Mouse (Mus musculus) telencephalon, adult 2 months (tissue): ENCODE measurements around the gene Sugp1.
A peak's percentile ranks its signal among the peaks of the same experiment; 100 is the strongest.
"Not testable (repeated sequence)": the region's sequence is repeated elsewhere in the genome, so short reads cannot be mapped to it uniquely, and the experiment has no call there.

Experiments
- DNase-seq: peaks from one replicate; pipeline ENCODE4 v3.0.0-alpha.2; 2011; ENCODE audit warnings: low read depth, low spot score

Gene Sugp1

GRCm38 (mm10) chr8:70042583-70043455, at the start of gene Sugp1, which contains the start of gene Mau2:
Sugp1 (plus strand) TSS chr8:70042813.
Mau2 (minus strand) TSS chr8:70042734.
- peak; percentile 97 for DNase-seq

- no peak for DNase-seq
These were observed 47.2 kb upstream of the Sugp1 start for GRCm38 (mm10) chr8:69995422-69995775.

- DNase-seq: peak; percentile 99
These were observed 46.6 kb upstream of the Sugp1 start, which contains the start of gene Gatad2a for GRCm38 (mm10) chr8:69995776-69996588. Gatad2a (minus strand) TSS chr8:69996384.

- no peak for DNase-seq
These were observed 45.9 kb upstream of the Sugp1 start for GRCm38 (mm10) chr8:69996589-69997285.

GRCm38 (mm10) chr8:69998706-69999105, 43.9 kb upstream of the Sugp1 start:
- DNase-seq: no peak

- DNase-seq: no peak
These were observed 43.4 kb upstream of the Sugp1 start for GRCm38 (mm10) chr8:69999236-69999635.

- DNase-seq: no peak
These were observed 42.4 kb upstream of the Sugp1 start for GRCm38 (mm10) chr8:70000226-70000625.

- no peak for DNase-seq
These were observed 41.3 kb upstream of the Sugp1 start for GRCm38 (mm10) chr8:70001176-70001891.

- DNase-seq: not testable (repeated sequence)
These were observed 40.8 kb upstream of the Sugp1 start for GRCm38 (mm10) chr8:70001892-70002191.

GRCm38 (mm10) chr8:70003204-70003657, 39.4 kb upstream of the Sugp1 start:
- DNase-seq: no peak

- DNase-seq: no peak
These were observed 38.3 kb upstream of the Sugp1 start for GRCm38 (mm10) chr8:70004345-70004744.

- DNase-seq: no peak
These were observed 37.4 kb upstream of the Sugp1 start for GRCm38 (mm10) chr8:70005178-70005577.

GRCm38 (mm10) chr8:70010796-70011195, 31.8 kb upstream of the Sugp1 start:
- DNase-seq: not testable (repeated sequence)

GRCm38 (mm10) chr8:70012350-70012749, 30.3 kb upstream of the Sugp1 start:
- DNase-seq: no peak

GRCm38 (mm10) chr8:70012763-70013162, 29.9 kb upstream of the Sugp1 start:
- no peak for DNase-seq

GRCm38 (mm10) chr8:70015017-70015416, 27.6 kb upstream of the Sugp1 start:
- no peak for DNase-seq

GRCm38 (mm10) chr8:70023596-70023995, 19.0 kb upstream of the Sugp1 start:
- DNase-seq: peak; percentile 31

GRCm38 (mm10) chr8:70026151-70026550, 16.5 kb upstream of the Sugp1 start:
- DNase-seq: no peak

GRCm38 (mm10) chr8:70030255-70030654, 12.4 kb upstream of the Sugp1 start:
- DNase-seq: no peak

GRCm38 (mm10) chr8:70037994-70038393, 4.6 kb upstream of the Sugp1 start:
- DNase-seq: no peak

GRCm38 (mm10) chr8:70041885-70042546, 597 bp upstream of the Sugp1 start:
- DNase-seq: no peak
